Mouse (Mus musculus): ENCODE results near the gene Ergic1.

The Ergic1 gene

GRCm38 (mm10) chr17:26625521-26626010, 64.3 kb downstream of the Ergic1 start:
- DNase-seq (ENCODE audit: low read depth, low spot score) = no peak

GRCm38 (mm10) chr17:26628479-26628878, 67.2 kb downstream of the Ergic1 start:
- DNase-seq (ENCODE audit: low read depth, low spot score) = no peak

GRCm38 (mm10) chr17:26628936-26629335, 67.6 kb downstream of the Ergic1 start:
- no peak for DNase-seq (ENCODE audit: low read depth, low spot score)

- DNase-seq (ENCODE audit: low read depth, low spot score) = peak; percentile 96
Measured at GRCm38 (mm10) chr17:26631811-26632327, 70.6 kb downstream of the Ergic1 start.

- no peak for DNase-seq (ENCODE audit: low read depth, low spot score)
Measured at GRCm38 (mm10) chr17:26633186-26633585, 71.9 kb downstream of the Ergic1 start.

GRCm38 (mm10) chr17:26633926-26634325, 72.6 kb downstream of the Ergic1 start:
- no peak for DNase-seq (ENCODE audit: low read depth, low spot score)

GRCm38 (mm10) chr17:26634539-26634938, 73.2 kb downstream of the Ergic1 start:
- no peak for DNase-seq (ENCODE audit: low read depth, low spot score)

- DNase-seq (ENCODE audit: low read depth, low spot score) = no peak
Measured at GRCm38 (mm10) chr17:26635951-26636350, 74.7 kb downstream of the Ergic1 start.

GRCm38 (mm10) chr17:26637851-26638250, 76.6 kb downstream of the Ergic1 start:
- no peak for DNase-seq (ENCODE audit: low read depth, low spot score)

GRCm38 (mm10) chr17:26638655-26639054, 77.4 kb downstream of the Ergic1 start:
- DNase-seq (ENCODE audit: low read depth, low spot score) = no peak

GRCm38 (mm10) chr17:26639791-26640190, 78.5 kb downstream of the Ergic1 start:
- no peak for DNase-seq (ENCODE audit: low read depth, low spot score)

- DNase-seq (ENCODE audit: low read depth, low spot score) = no peak
Measured at GRCm38 (mm10) chr17:26640286-26640740, 79.0 kb downstream of the Ergic1 start.

GRCm38 (mm10) chr17:26643456-26643855, 82.2 kb downstream of the Ergic1 start:
- DNase-seq (ENCODE audit: low read depth, low spot score) = no peak

GRCm38 (mm10) chr17:26643993-26644392, 82.7 kb downstream of the Ergic1 start:
- no peak for DNase-seq (ENCODE audit: low read depth, low spot score)

GRCm38 (mm10) chr17:26644509-26645410, 83.5 kb downstream of the Ergic1 start:
- DNase-seq (ENCODE audit: low read depth, low spot score) = no peak

- DNase-seq (ENCODE audit: low read depth, low spot score) = no peak
Measured at GRCm38 (mm10) chr17:26645411-26645854, 84.1 kb downstream of the Ergic1 start.

GRCm38 (mm10) chr17:26647283-26647682, 86.0 kb downstream of the Ergic1 start:
- DNase-seq (ENCODE audit: low read depth, low spot score) = no peak

GRCm38 (mm10) chr17:26649565-26649964, 88.3 kb downstream of the Ergic1 start:
- DNase-seq (ENCODE audit: low read depth, low spot score) = no peak

- DNase-seq (ENCODE audit: low read depth, low spot score) = peak; percentile 85
Measured at GRCm38 (mm10) chr17:26650451-26651363, 89.4 kb downstream of the Ergic1 start.

GRCm38 (mm10) chr17:26658854-26659572, 97.7 kb downstream of the Ergic1 start:
- no peak for DNase-seq (ENCODE audit: low read depth, low spot score)

GRCm38 (mm10) chr17:26659573-26659915, 98.3 kb downstream of the Ergic1 start:
- no peak for DNase-seq (ENCODE audit: low read depth, low spot score)

Measured in telencephalon, adult 2 months (tissue).